Mouse (Mus musculus) erythroblast, embryonic 14.5 days (primary cell): ENCODE measurements around the gene Ano6.

Source experiments
- GATA1 ChIP-seq: IDR thresholded peaks from 2 replicates; pipeline ENCODE4 v1.6.1; 2012; ENCODE audit warnings: low read length, inconsistent platforms, mixed read lengths
- TAL1 ChIP-seq: IDR thresholded peaks from 3 replicates; pipeline ENCODE4 v1.6.1; 2012; ENCODE audit warnings: low read length, inconsistent platforms, mixed read lengths

- TF ChIP-seq GATA1 (no peak), TAL1 (no peak)
Measured at GRCm38 (mm10) chr15:95945951-95946708, 155.5 kb downstream of the Ano6 start.
